Mouse (Mus musculus): ENCODE results near the gene Crat.

The Crat gene

GRCm38 (mm10) chr2:30365281-30366069 is 50.1 kb downstream of the Crat start:
- no peak for DNase-seq

GRCm38 (mm10) chr2:30363773-30364650 is 51.6 kb downstream of the Crat start, which contains the start of gene Miga2:
Gene Miga2, plus strand, starts transcription at chr2:30364233.
- peak; percentile 97 to 98 for DNase-seq

- DNase-seq, result no peak
These were observed 52.7 kb downstream of the Crat start for GRCm38 (mm10) chr2:30362865-30363264.

DNA sequence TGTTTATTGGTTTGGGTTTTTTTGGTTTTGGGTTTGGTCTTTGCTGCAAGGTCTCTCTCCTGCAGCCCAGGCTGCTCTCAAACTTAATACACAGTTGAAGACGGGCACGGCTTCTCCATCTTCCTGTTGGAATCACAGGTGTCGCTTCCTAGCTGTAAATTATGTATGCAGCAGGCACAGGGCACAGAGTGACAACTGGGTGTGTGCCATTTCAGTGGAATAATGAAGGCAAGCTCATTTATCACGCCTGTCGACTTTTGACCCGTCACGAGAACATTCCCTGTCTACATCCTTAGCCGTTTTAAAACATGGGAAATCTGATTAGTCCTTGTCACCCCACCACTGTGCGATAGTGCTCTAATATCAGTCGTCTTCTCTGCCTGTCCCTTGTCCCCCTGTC is 55.0 kb downstream of the Crat start:
- no peak for DNase-seq

GRCm38 (mm10) chr2:30358533-30359531 is 56.8 kb downstream of the Crat start, which contains the start of gene Sh3glb2:
Gene Sh3glb2, minus strand, starts transcription at chr2:30359337.
- peak; percentile 87 to 90 for DNase-seq

DNA sequence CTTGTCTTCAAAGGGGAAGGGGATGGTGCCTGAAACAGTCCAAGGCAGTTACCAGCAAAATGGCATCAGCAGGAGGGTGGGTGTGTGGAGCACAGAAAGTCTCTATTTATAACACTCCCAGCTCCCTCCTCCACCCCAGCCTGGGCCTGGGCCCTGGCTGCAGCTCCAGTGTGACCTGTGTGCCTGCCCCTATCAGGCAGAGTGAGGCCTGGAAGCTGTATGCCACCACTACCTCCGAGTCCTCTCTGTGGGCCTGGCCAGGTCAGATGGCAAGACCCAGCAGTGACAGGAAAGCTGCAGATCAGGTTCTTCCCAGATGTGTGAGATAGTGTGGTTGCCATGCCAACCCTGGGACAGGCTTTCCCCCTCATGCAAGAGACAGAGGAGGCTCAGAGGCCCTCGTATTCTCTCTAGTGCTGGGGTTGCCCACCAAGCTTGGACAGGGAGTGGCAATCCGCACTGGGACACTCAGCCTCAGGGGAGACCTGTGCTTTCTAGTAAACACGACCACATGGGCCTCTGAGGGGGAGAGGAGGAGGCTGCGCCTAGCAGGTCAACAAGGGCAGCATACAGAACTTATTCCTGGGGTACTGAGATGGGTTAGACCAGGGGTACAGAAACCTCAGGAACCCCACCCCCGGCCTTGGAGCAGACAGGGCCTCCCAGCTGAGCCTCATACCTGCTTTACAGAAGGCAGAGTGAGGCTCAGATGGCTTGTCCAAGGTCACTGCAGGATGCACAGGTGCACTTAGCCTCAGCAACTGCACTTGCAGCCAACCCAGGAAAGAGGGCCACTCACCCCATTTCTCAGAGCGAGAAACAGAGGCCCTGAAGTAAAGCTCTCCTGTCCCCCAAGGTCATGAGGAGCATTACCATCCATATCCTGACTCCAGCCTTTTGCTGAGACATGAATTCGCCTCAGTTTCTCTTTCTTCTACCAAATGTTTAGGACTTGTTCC is 57.8 kb downstream of the Crat start:
- peak; percentile 49 to 53 for DNase-seq

DNA sequence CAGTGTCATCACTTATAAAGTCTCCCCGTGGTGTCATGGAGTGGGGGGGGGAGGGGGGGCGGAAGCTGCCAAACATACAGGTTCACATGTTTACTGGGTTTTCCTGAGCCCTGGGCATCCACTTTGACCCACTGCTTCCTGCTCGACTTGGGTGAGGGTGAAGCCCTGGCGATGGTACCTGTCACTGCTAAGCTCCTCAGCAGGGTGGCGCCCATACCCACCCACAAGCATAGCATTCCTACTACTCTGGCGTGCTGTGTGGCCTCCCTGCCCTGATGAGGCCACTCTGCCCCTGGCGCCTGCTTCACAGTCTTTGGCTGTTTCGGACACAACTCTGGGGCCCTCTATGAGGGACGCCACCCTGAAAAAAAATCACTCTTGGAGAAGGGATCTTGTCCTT is 58.7 kb downstream of the Crat start:
- DNase-seq, result no peak

GRCm38 (mm10) chr2:30356266-30356665 is 59.3 kb downstream of the Crat start:
- DNase-seq, result no peak

GRCm38 (mm10) chr2:30355861-30356260 is 59.8 kb downstream of the Crat start:
- DNase-seq, result peak; percentile 61 to 68

- no peak for DNase-seq
These were observed 64.5 kb downstream of the Crat start for GRCm38 (mm10) chr2:30351149-30351548.
